Mouse (Mus musculus): ENCODE data around the gene Tube1. TPM values are rescaled to one million over a fixed set of nuclear protein-coding genes. Genes with fewer than 3 reads are reported as not detected.
A peak's percentile ranks its signal among the peaks of the same experiment; 100 is the strongest.

Gene Tube1
- polyA plus RNA-seq, 1 experiment from 2014 or later = 4.4 TPM

DNA sequence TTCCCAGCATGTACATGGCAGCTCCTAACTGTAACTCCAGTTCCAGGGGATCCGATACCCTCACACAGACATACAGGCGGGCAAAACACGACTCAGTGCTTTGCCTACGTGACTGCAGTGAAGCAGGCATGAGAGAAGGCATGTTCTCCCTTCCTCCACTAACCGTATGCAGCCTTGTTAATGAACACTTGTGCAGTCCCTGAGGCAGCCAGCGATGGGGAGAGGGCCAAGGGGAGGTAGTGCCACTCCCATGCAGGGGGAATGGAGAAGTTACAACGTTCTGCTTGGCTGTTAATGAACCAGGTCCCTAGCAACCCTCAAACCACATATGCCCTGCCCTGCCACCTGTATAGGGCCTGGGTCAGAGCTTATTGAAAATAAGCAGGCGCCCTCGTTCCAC is 35.9 kb downstream of the Tube1 start:
- H3K4me2 ChIP-seq = no peak overlapping the region
- H3K36me3 ChIP-seq (replicated peaks) = no peaks in the 10 kb centered on the region
- peaks cover 33% of the 10 kb centered on the region for H3K4me1 ChIP-seq (replicated peaks)
- H3K27me3 ChIP-seq = peaks cover 49% of the 10 kb centered on the region
- ATAC-seq (ENCODE audit: insufficient read depth) = no peak
- H3K4me3 ChIP-seq (replicated peaks) = no peak overlapping the region
- H3K9ac ChIP-seq = no peak overlapping the region
- WGBS (ENCODE audit: insufficient replicate concordance) = 40% methylated on average over 9 of the region's 9 CpGs
- H3K9me3 ChIP-seq (replicated peaks) = no peaks in the 10 kb centered on the region
- no peak overlapping the region for H3K27ac ChIP-seq (replicated peaks)

DNA sequence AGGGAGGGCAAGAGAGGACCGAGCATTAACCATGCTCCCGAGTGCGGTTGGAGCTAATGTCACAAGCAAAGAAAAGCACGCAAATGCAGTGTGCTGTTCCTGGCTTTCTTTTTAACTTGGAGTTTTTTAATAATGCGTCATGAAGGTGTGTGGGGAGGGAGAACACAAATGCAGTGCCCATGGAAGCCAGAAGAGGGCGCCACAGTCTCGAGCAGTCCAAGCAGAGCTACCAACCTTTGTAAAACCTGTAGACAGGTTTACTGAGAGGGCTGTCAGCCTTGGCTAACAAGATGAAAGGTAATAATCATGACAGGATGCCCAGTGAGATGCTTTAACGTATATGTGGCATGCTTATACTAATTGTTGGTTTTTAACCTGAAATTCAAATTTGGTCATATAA is 36.4 kb downstream of the Tube1 start:
- WGBS (ENCODE audit: insufficient replicate concordance) = 9% methylated on average over 8 of the region's 8 CpGs
- Histone ChIP-seq H3K4me1 (replicated peaks) (peaks cover 38% of the 10 kb centered on the region), H3K9ac (no peak overlapping the region), H3K27ac (replicated peaks) (no peak overlapping the region), H3K9me3 (replicated peaks) (no peaks in the 10 kb centered on the region), H3K4me3 (replicated peaks) (no peak overlapping the region), H3K36me3 (replicated peaks) (no peaks in the 10 kb centered on the region), H3K4me2 (0 out of 2 replicates have a peak overlapping the region, but pooled peaks have one; percentile 79), H3K27me3 (peaks cover 45% of the 10 kb centered on the region)
- ATAC-seq (ENCODE audit: insufficient read depth) = no peak

DNA sequence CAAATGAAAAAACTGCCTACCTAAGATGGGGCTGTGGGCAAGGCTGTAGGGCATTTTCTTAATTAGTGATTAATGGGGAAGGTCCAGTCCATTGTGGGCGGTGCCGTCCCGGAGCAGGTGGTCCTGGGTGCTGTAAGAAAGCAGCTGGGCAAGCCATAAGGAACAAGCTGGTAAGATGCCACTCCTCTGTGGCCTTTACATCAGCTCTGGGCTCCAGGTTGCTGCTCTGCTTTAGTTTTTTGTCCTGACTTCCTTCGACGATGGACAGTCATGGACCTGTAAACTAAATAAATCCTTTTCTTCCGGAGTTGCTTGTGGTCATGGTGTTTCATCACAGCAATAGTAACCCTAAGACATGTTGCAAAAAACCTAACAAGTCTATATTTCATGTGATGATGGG is 36.9 kb downstream of the Tube1 start:
- Histone ChIP-seq H3K4me1 (replicated peaks) (peaks cover 35% of the 10 kb centered on the region), H3K36me3 (replicated peaks) (no peaks in the 10 kb centered on the region), H3K4me2 (peak overlapping the region; percentile 79), H3K27me3 (peaks cover 41% of the 10 kb centered on the region), H3K4me3 (replicated peaks) (no peak overlapping the region), H3K9me3 (replicated peaks) (no peaks in the 10 kb centered on the region), H3K9ac (no peak overlapping the region), H3K27ac (replicated peaks) (no peak overlapping the region)
- ATAC-seq (ENCODE audit: insufficient read depth) = no peak
- WGBS (ENCODE audit: insufficient replicate concordance) = 8% methylated on average over 6 of the region's 6 CpGs

- H3K36me3 ChIP-seq (replicated peaks) = no peaks in the 10 kb centered on the region
- H3K27me3 ChIP-seq = peaks cover 36% of the 10 kb centered on the region
- peak; percentile 77 for ATAC-seq (ENCODE audit: insufficient read depth)
- peaks cover 33% of the 10 kb centered on the region for H3K4me1 ChIP-seq (replicated peaks)
- peak overlapping the region; percentile 55 for H3K4me3 ChIP-seq (replicated peaks)
- no peak overlapping the region for H3K9ac ChIP-seq
- H3K27ac ChIP-seq (replicated peaks) = peak overlapping the region; percentile 67; the same call in 1 of the 2 replicates
- WGBS (ENCODE audit: insufficient replicate concordance) = 0% methylated on average over 19 of the region's 19 CpGs
- no peaks in the 10 kb centered on the region for H3K9me3 ChIP-seq (replicated peaks)
- H3K4me2 ChIP-seq = peak overlapping the region; percentile 79
Observed at GRCm38 (mm10) chr10:39171134-39171533, 37.4 kb downstream of the Tube1 start.

DNA sequence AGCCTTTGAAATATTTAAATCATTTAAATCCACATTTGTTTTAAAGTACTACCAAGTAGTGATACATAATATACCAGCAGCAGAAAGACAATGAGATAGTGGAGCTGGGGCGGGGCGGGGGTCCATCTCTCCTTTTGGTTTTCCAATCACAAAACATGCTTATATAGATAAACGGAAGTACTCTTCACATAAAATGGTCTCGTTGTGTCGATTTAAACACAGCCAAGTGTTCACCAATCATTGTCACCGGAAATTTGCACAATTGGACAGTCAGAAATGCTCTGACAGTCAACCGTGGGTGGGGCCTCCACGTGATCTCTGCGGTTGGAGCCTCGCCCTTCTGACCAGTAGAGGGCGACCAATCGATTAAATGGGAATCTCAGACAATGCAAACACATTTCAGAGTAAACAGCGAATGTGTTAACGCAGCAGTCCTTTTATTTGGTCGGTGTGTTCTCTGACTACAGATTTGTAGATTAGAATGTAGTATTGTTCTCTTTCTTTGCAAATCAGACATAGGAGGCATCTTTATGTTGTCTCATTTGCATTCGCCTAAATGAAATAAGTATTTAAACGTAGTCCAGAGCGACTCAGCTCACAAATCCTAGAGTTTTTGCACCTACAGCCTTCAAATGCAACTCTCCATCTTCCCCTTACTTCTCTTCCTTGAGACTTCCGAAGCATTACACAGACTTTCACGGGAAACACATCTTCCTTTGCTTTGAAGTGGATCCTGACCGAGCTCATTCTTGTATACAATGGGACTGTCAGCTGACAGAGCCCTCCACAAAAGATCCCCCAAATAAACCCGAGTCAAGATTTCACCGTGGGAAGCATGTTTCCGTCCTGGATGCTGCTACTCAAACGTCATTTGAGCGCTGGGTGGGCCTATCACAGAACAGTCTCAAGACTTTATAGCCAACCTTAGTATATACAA is 38.1 kb downstream of the Tube1 start:
- Histone ChIP-seq H3K27me3 (peaks cover 30% of the 10 kb centered on the region), H3K4me2 (peak overlapping the region; percentile 79), H3K27ac (replicated peaks) (peak overlapping the region; percentile 67; the same call in 1 of the 2 replicates), H3K9ac (no peak overlapping the region), H3K36me3 (replicated peaks) (no peaks in the 10 kb centered on the region), H3K4me1 (replicated peaks) (peaks cover 33% of the 10 kb centered on the region), H3K9me3 (replicated peaks) (no peaks in the 10 kb centered on the region), H3K4me3 (replicated peaks) (peak overlapping the region; percentile 55)
- peak; percentile 73 for ATAC-seq (ENCODE audit: insufficient read depth)
- WGBS (ENCODE audit: insufficient replicate concordance) = 15% methylated on average over 26 of the region's 26 CpGs

DNA sequence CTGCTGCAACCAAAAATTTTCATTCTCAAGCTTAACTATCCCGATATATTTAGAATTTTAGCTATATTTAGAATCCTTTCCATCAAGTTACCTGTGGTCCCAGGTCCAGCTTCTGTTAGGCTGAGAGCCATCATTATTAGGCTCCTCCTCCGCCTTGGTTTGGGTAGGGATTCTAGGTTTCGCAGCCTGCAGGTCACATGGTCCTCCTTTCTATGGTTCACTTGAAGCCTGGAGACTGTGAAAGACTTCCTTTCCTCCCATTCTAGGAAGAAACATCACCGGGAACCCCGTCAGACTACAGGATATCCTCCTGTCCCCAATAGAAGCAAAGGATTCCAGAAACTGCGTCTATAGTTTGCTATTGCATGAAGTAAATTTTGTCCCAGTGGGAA is 38.8 kb downstream of the Tube1 start:
- H3K27ac ChIP-seq (replicated peaks) = no peak overlapping the region
- no peaks in the 10 kb centered on the region for H3K9me3 ChIP-seq (replicated peaks)
- peak overlapping the region; percentile 18; the same call in 1 of the 2 replicates for H3K4me2 ChIP-seq
- H3K27me3 ChIP-seq = peaks cover 23% of the 10 kb centered on the region
- ATAC-seq (ENCODE audit: insufficient read depth) = no peak
- H3K36me3 ChIP-seq (replicated peaks) = no peaks in the 10 kb centered on the region
- no peak overlapping the region for H3K9ac ChIP-seq
- H3K4me1 ChIP-seq (replicated peaks) = peaks cover 33% of the 10 kb centered on the region
- 43% methylated on average over 6 of the region's 6 CpGs for WGBS (ENCODE audit: insufficient replicate concordance)
- H3K4me3 ChIP-seq (replicated peaks) = no peak overlapping the region

DNA sequence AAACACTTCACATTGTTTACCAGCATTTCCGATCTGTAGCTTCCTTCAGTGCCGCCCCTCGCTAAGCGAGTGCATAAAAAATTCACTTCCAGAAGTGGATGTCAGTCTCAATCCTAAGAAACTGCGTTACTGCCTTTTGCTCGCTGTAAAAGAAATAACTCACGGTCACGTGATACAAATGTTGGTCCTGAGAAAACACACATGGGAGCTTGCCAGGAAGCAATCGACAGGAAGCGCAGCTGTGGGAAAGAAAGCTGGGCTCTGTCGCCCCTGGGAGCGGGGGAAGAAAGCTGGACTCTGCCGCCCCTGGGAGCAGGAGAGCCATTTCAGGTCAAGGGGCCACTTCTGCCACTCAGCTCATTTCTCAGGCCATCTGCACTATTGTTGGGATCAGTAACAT is 39.3 kb downstream of the Tube1 start:
- Histone ChIP-seq H3K4me1 (replicated peaks) (peaks cover 33% of the 10 kb centered on the region), H3K4me2 (peak overlapping the region; percentile 18), H3K27me3 (peaks cover 20% of the 10 kb centered on the region), H3K4me3 (replicated peaks) (no peak overlapping the region), H3K36me3 (replicated peaks) (no peaks in the 10 kb centered on the region), H3K9me3 (replicated peaks) (no peaks in the 10 kb centered on the region), H3K27ac (replicated peaks) (no peak overlapping the region), H3K9ac (no peak overlapping the region)
- ATAC-seq (ENCODE audit: insufficient read depth) = no peak
- 19% methylated on average over 13 of the region's 13 CpGs for WGBS (ENCODE audit: insufficient replicate concordance)

GRCm38 (mm10) chr10:39176981-39177380 is 43.2 kb downstream of the Tube1 start:
- H3K27me3 ChIP-seq = peaks cover 10% of the 10 kb centered on the region; the same call in 1 of the 2 replicates
- H3K9ac ChIP-seq = no peak overlapping the region
- H3K4me1 ChIP-seq (replicated peaks) = peaks cover 13% of the 10 kb centered on the region
- no peak overlapping the region for H3K27ac ChIP-seq (replicated peaks)
- no peak overlapping the region for H3K4me3 ChIP-seq (replicated peaks)
- no peak for ATAC-seq (ENCODE audit: insufficient read depth)
- no peak overlapping the region for H3K4me2 ChIP-seq
- H3K9me3 ChIP-seq (replicated peaks) = no peaks in the 10 kb centered on the region
- no peaks in the 10 kb centered on the region for H3K36me3 ChIP-seq (replicated peaks)
- 40% methylated on average over 5 of the region's 5 CpGs for WGBS (ENCODE audit: insufficient replicate concordance)

- Histone ChIP-seq H3K4me1 (replicated peaks) (no peaks in the 10 kb centered on the region), H3K9me3 (replicated peaks) (no peaks in the 10 kb centered on the region), H3K27ac (replicated peaks) (no peak overlapping the region), H3K4me2 (no peak overlapping the region), H3K36me3 (replicated peaks) (no peaks in the 10 kb centered on the region), H3K4me3 (replicated peaks) (no peak overlapping the region), H3K27me3 (no peaks in the 10 kb centered on the region), H3K9ac (no peak overlapping the region)
- 73% methylated on average over 8 of the region's 8 CpGs for WGBS (ENCODE audit: insufficient replicate concordance)
- peak; percentile 44; the same call in 1 of the 2 replicates for ATAC-seq (ENCODE audit: insufficient read depth)
Observed at GRCm38 (mm10) chr10:39184864-39185544, 51.2 kb downstream of the Tube1 start.

- Histone ChIP-seq H3K4me1 (replicated peaks) (no peaks in the 10 kb centered on the region), H3K4me2 (no peak overlapping the region), H3K36me3 (replicated peaks) (no peaks in the 10 kb centered on the region), H3K9me3 (replicated peaks) (no peaks in the 10 kb centered on the region), H3K27me3 (no peaks in the 10 kb centered on the region), H3K4me3 (replicated peaks) (no peak overlapping the region), H3K27ac (replicated peaks) (no peak overlapping the region), H3K9ac (no peak overlapping the region)
- ATAC-seq (ENCODE audit: insufficient read depth) = no peak
- WGBS (ENCODE audit: insufficient replicate concordance) = 60% methylated on average over 4 of the region's 4 CpGs
Observed at GRCm38 (mm10) chr10:39185545-39185906, 51.8 kb downstream of the Tube1 start.

DNA sequence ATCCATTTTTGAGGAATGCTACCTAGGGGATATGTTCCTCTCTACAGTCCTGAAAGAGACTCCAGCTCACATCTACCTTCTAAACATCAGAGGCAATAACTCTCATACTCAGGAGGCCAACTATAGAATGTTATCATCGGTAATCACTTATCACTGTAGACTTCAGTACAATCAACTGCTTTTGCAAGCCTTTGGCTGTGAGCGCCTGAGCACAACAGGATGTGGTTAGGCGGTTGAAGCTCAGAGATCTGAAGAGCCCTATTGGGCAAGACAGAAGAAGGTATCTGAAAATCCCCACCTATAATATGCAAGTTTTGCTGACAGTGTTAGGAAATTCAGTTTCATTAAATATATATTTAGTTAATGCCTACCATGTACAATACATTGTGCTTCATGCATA is 58.9 kb downstream of the Tube1 start:
- no peaks in the 10 kb centered on the region for H3K27me3 ChIP-seq
- no peak overlapping the region for H3K9ac ChIP-seq
- ATAC-seq (ENCODE audit: insufficient read depth) = no peak
- H3K4me2 ChIP-seq = no peak overlapping the region
- no peaks in the 10 kb centered on the region for H3K9me3 ChIP-seq (replicated peaks)
- no peak overlapping the region for H3K4me3 ChIP-seq (replicated peaks)
- H3K27ac ChIP-seq (replicated peaks) = no peak overlapping the region
- 25% methylated on average over 3 of the region's 3 CpGs for WGBS (ENCODE audit: insufficient replicate concordance)
- no peaks in the 10 kb centered on the region for H3K4me1 ChIP-seq (replicated peaks)
- no peaks in the 10 kb centered on the region for H3K36me3 ChIP-seq (replicated peaks)
